Mouse (Mus musculus) midbrain, embryonic 16.5 days (tissue): ENCODE data around the gene Prdx6. TPM values are rescaled to one million over a fixed set of nuclear protein-coding genes. Genes with fewer than 3 reads are reported as not detected.
A peak's percentile ranks its signal among the peaks of the same experiment; 100 is the strongest.
"Not testable (repeated sequence)": the region's sequence is repeated elsewhere in the genome, so short reads cannot be mapped to it uniquely, and the experiment has no call there.

Source experiments
- ATAC-seq: fragments of 200-750 bp; cut with Nextera tagmentation; 2 replicates; pipeline ENCODE4 v1.8.0; 2017; ENCODE audit warnings: moderate TSS enrichment
- H3K27ac ChIP-seq: fragments of 300-500 bp; sonication (generic); 2 replicates; pipeline ENCODE4 v1.5.1; 2014; ENCODE audit warnings: mild to moderate bottlenecking, low read length, mixed read lengths
- H3K27me3 ChIP-seq: fragments of 300-500 bp; sonication (generic); 2 replicates; pipeline ENCODE4 v1.6.1; 2014; ENCODE audit warnings: low read depth, low read length, mixed read lengths; ENCODE audit not compliant: control insufficient read depth, insufficient read depth
- H3K36me3 ChIP-seq: fragments of 300-500 bp; sonication (generic); 2 replicates; pipeline ENCODE4 v1.6.1; 2014; ENCODE audit warnings: mild to moderate bottlenecking, low read length, moderate library complexity, mixed read lengths; ENCODE audit not compliant: control insufficient read depth, insufficient read depth
- H3K4me1 ChIP-seq: fragments of 300-500 bp; sonication (generic); 2 replicates; pipeline ENCODE4 v1.6.1; 2014; ENCODE audit warnings: mild to moderate bottlenecking, low read length, mixed read lengths; ENCODE audit not compliant: control insufficient read depth, insufficient read depth
- H3K4me2 ChIP-seq: fragments of 300-500 bp; sonication (generic); 2 replicates; pipeline ENCODE4 v1.6.1; 2014; ENCODE audit warnings: mild to moderate bottlenecking, low read length, mixed read lengths
- H3K4me3 ChIP-seq: fragments of 300-500 bp; sonication (generic); 2 replicates; pipeline ENCODE4 v1.5.1; 2014; ENCODE audit warnings: low read depth, mild to moderate bottlenecking, low read length, moderate library complexity, mixed read lengths
- H3K9ac ChIP-seq: fragments of 300-500 bp; sonication (generic); 2 replicates; pipeline ENCODE4 v1.6.1; 2014; ENCODE audit warnings: low read depth, low read length, mixed read lengths
- H3K9me3 ChIP-seq: fragments of 300-500 bp; sonication (generic); replicated peaks from 2 replicates; pipeline ENCODE4 v1.6.1; 2014; ENCODE audit warnings: mild to moderate bottlenecking, low read length, mixed read lengths; ENCODE audit not compliant: control insufficient read depth, poor library complexity, severe bottlenecking
- WGBS: fragments of 180-500 bp; shearing (Covaris S2); extraction: QIAGEN DNeasy Blood & Tissue Kit; methylation state at CpG from one replicate; pipeline ENCODE4 v1.1.7; 2014; 5-methylcytosine and 5-hydroxymethylcytosine counted together
- polyA plus RNA-seq: library from polyadenylated mRNA; unstranded; fragments of >200 nt; fragmentation: Nextera tagmentation; extraction: Ambion mirVana; gene quantifications from 2 replicates; pipeline ENCODE4 v1.2.1, GENCODE M21; 2015

Prdx6 gene
- polyA plus RNA-seq, 1 experiment from 2014 or later = 137 TPM

DNA sequence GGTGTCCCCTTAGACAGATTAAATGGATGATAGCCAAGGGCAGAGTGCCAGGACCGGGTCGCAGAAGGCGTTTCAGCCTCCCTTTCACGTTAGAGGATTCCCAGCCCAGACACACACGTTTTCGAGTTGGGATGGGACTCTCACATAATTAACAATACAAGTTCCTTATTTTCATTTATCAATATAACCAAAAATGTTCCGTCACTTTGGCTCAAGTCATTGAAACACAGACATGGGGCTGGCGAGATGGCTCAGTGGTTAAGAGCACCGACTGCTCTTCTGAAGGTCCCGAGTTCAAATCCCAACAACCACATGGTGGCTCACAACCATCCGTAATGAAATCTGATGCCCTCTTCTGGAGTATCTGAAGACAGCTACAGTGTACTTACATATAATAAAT, 54.7 kb downstream of the Prdx6 start:
- peak overlapping the region; percentile 63 for H3K4me2 ChIP-seq
- not testable (repeated sequence) for H3K36me3 ChIP-seq, H3K4me1 ChIP-seq, ATAC-seq, H3K9me3 ChIP-seq, H3K27me3 ChIP-seq, H3K27ac ChIP-seq
- H3K9ac ChIP-seq = peak overlapping the region; percentile 33
- H3K4me3 ChIP-seq = peak overlapping the region; percentile 39
- 52% methylated on average over 11 of the region's 11 CpGs for WGBS

DNA sequence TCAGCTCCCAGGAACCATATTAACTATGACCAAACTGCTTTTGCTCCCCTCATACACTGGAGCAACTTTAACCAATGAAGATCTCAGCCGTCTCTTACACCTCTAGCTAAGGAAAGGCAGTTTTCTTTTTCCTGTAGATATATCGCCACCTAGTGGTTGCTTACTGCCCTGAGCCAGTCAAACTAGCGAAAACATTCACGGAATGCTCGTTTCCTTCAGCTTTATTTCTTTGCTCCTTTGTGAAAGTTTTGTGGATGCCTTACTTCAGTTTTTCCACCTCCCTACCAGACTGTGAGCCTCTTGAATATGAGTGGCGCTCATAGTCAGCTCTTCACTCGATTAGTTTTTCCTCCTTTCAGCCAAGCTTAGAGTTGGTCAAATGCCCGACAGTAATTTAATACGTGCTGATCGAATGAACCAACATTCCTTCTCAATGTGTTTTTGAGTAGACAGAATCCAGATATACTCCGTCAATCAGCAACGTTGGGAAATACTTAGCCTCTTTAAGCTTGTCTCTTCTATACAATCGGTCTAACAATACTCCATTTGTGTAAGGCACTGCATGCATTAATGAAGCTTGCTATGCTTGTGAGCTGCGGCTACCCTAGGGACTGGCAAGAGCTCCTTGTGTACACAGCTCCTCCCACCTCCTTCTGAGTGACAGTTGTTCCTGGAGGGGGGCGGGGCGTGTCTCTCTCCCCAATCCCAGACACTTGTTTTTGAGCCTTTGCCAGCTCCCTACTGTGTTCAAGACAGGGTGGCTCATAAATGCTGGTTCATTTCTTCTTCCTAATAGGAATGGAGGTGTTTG, 55.3 kb downstream of the Prdx6 start:
- ATAC-seq = peak; percentile 96
- peak overlapping the region; percentile 63 for H3K4me2 ChIP-seq
- WGBS = under 1% methylated on average over 16 of the region's 16 CpGs

DNA sequence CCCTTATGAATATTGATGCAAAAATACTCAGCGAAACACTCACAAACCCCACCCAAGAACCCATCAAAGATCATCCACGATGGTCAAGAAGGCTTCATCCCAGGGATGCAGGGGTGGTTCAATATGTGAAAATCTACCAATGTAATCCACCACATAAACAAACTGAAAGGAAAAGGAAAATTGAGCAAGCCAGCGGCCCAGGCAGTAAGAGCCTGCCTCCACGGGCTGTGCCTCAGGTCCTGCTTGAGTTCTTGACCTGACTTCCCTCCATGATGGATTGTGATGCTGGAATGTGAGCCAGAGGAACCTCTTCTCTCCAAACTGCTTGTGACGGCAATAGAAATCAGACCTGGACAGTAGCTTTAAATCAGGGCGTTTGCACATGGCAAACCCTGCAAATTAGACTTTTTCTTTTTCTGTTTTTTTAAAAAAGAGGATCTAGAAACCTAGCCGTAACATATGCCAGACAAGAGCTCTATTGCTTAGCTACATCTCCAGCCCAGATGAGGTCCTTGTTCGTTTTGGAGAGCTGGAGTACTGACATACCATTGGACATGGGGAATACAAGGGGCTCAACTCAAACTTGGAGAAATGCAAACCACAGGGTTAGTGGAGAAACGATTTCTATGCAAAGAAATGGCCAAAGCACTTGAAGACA, 60.6 kb downstream of the Prdx6 start:
- 80% methylated on average over 9 of the region's 9 CpGs for WGBS

More for the DNA sequence above, 55.3 kb downstream of the Prdx6 start:
- H3K9me3 ChIP-seq = no peaks in the 10 kb centered on the region
- H3K9ac ChIP-seq = peak overlapping the region; percentile 33
- peak overlapping the region; percentile 60; the same call in 1 of the 2 replicates for H3K27ac ChIP-seq
- peak overlapping the region; percentile 39 for H3K4me3 ChIP-seq
- no peaks in the 10 kb centered on the region for H3K27me3 ChIP-seq
- H3K4me1 ChIP-seq = no peaks in the 10 kb centered on the region
- no peaks in the 10 kb centered on the region for H3K36me3 ChIP-seq

More for the DNA sequence above, 60.6 kb downstream of the Prdx6 start:
- no peak overlapping the region for H3K4me2 ChIP-seq
- no peaks in the 10 kb centered on the region for H3K27me3 ChIP-seq
- H3K4me1 ChIP-seq = no peaks in the 10 kb centered on the region
- no peak overlapping the region for H3K27ac ChIP-seq
- H3K4me3 ChIP-seq = no peak overlapping the region
- H3K36me3 ChIP-seq = no peaks in the 10 kb centered on the region
- no peak overlapping the region for H3K9ac ChIP-seq
- ATAC-seq = no peak
- no peaks in the 10 kb centered on the region; the same call in 1 of the 2 replicates for H3K9me3 ChIP-seq

Other genes with a start within 250 kb of the Prdx6 start
- 14.0 and 15.8 TPM in 2 replicates for gene Zbtb37, start 216.4 kb downstream of the Prdx6 start, polyA plus RNA-seq
- 24.2 and 25.5 TPM in 2 replicates for gene Dars2, start 180.6 kb downstream of the Prdx6 start, polyA plus RNA-seq
- gene Cenpl, start 180.5 kb downstream of the Prdx6 start, polyA plus RNA-seq = 10.1 and 11.4 TPM in 2 replicates
- 19.6 and 19.8 TPM in 2 replicates for gene Klhl20, start 119.7 kb downstream of the Prdx6 start, polyA plus RNA-seq
- gene Ankrd45, start 108.5 kb downstream of the Prdx6 start, polyA plus RNA-seq = 35.3 and 36.1 TPM in 2 replicates
- 1.7 and 1.8 TPM in 2 replicates for gene Tex50, start 91.9 kb downstream of the Prdx6 start, polyA plus RNA-seq
- gene Tnfsf4, start 144.2 kb upstream of the Prdx6 start, polyA plus RNA-seq = not detected in 2 replicates
- 0.09 TPM in 1 of 2 replicates, not detected in the other for gene Tnfsf18, start 243.4 kb upstream of the Prdx6 start, polyA plus RNA-seq